Mouse (Mus musculus) stomach, postnatal 0 days (tissue): ENCODE results near the gene Rassf6.

ENCODE experiments used
- CTCF ChIP-seq: IDR thresholded peaks from 2 replicates; pipeline ENCODE4 v1.5.1; 2016; ENCODE audit warnings: antibody characterized with exemption, low read depth, mild to moderate bottlenecking, moderate library complexity
- EP300 ChIP-seq: optimal IDR thresholded peaks from 2 replicates; pipeline ENCODE3; 2016; ENCODE audit warnings: antibody characterized with exemption

DNA sequence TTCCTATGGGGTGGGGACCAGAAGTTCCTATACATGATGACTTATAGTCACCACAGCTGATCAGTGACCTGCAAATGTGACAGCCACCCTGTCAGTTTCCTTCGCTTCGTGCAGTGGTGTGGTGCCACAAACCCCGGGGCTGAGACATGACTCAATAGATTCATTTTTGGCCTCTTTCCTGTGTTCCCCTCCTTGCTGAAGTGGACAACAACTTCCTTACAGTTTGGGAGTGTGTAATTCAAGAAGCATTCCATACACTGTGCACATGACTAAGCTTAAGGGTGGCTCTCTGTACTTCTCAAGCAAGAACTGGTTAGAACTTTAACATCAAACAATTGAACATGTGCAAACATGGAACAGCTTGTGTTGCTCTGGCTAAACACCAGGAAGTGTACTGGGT is 29.1 kb downstream of the Rassf6 start:
- no peak for TF ChIP-seq EP300
- TF ChIP-seq CTCF = no peak
